Mouse (Mus musculus) adrenal gland, postnatal 4 days (tissue): ENCODE data around the gene Hnrnpr. TPM values are rescaled to one million over a fixed set of nuclear protein-coding genes. Genes with fewer than 3 reads are reported as not detected.

Experiments used
- DNase-seq, 2 experiments: peaks; one replicate each; pipeline ENCODE4 v3.0.0; 2021 to 2022; ENCODE audit warnings: low spot score in 2 of 2, mixed read lengths in 2 of 2
- total RNA-seq, 2 experiments: library from RNA; stranded (reverse); gene quantifications; 2 replicates each; pipeline ENCODE4 v1.2.3; 2021

Gene Hnrnpr
- total RNA-seq, 2 experiments from 2014 or later = 132 to 134 TPM

GRCm38 (mm10) chr4:136383839-136384238, 73.1 kb downstream of the Hnrnpr start:
- DNase-seq = no peak

GRCm38 (mm10) chr4:136387261-136387660, 76.5 kb downstream of the Hnrnpr start:
- DNase-seq = no peak

- DNase-seq = no peak
Measured at GRCm38 (mm10) chr4:136401806-136402205, 91.1 kb downstream of the Hnrnpr start.

GRCm38 (mm10) chr4:136407831-136408230, 97.1 kb downstream of the Hnrnpr start:
- DNase-seq = no peak

Other genes starting within 250 kb of the Hnrnpr start
- 10 to 100 TPM; 97.4 to 99.5 TPM for gene Id3, start 167.4 kb upstream of the Hnrnpr start, total RNA-seq
- gene E2f2, start 138.5 kb upstream of the Hnrnpr start, total RNA-seq = 10 to 100 TPM; 15.0 to 23.0 TPM
- 1 to 10 TPM; 6.0 to 6.1 TPM for gene Asap3, start 104.6 kb upstream of the Hnrnpr start, total RNA-seq
- 10 to 100 TPM; 10.6 to 13.1 TPM for gene Tcea3, start 63.2 kb upstream of the Hnrnpr start, total RNA-seq
- 10 to 100 TPM; 39.2 to 41.8 TPM for gene Zfp46, start 26.3 kb upstream of the Hnrnpr start, total RNA-seq
- under 1 TPM; 0.34 to 0.99 TPM for gene Htr1d, start 112.6 kb downstream of the Hnrnpr start, total RNA-seq
- gene 6030445D17Rik, start 151.3 kb downstream of the Hnrnpr start, total RNA-seq = under 1 TPM; 0.40 to 0.50 TPM
- gene Luzp1, start 158.8 kb downstream of the Hnrnpr start, total RNA-seq = 10 to 100 TPM; 35.7 to 39.8 TPM